Mouse (Mus musculus) frontal cortex, adult 2 months (tissue): ENCODE measurements at regions not wholly inside any gene's neighbourhood (a gene's known extent, or its start where the extent isn't known, plus 50 kb on each side); places are given as distances from the start of the nearest gene placed in this dataset.
"Not testable (repeated sequence)": the region's sequence is repeated elsewhere in the genome, so short reads cannot be mapped to it uniquely, and the experiment has no call there.

ENCODE experiments used
- DNase-seq, 2 experiments: peaks; one replicate each; pipeline ENCODE4 v3.0.0; 2022; ENCODE audit warnings: low spot score in 1 of 2; ENCODE audit errors: extremely low spot score in 1 of 2

DNA sequence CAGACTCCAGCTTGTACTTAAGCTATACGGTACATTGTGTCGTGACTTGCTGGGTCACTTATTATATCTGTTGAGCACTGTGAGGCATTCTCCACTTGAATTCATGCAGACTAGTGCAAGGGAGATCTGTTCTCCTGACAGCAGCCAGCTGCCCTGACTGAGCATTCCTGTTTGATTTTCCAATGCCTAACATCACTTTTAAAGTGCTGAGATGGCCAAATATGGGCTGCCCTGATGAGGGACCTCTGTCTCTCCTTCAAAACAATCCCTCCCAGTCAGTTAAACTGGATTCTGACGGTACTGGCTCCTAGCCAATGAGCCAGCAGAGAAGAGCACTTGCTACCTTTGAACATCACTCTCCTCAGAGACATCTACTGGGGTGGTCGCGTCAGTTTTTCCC lies 57.6 kb upstream of the Lekr1 start:
- DNase-seq = no peak

DNA sequence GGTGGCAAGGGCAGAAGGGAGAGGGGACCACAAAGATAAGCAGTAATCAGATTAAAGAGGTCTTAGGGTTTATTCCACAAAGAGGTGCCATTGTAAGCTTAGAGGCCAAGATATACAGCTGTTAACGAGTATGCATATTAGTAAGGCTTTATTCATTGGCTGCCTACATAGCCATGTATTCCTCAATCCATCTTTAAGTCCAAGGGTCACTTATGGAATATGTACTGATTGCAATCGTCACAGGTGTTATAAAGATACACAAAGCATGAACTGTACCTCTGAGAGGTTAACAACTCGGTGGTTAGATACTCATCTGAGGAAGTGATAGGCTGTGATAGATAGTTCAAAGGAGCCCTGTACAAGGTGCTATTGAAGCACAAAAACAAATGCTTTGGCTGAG lies 54.3 kb upstream of the Lekr1 start:
- DNase-seq = no peak

- DNase-seq = peak in 1 of 2 experiments; percentile 40
Measured at GRCm38 (mm10) chr3:65612387-65612786, 53.6 kb upstream of the Lekr1 start.

GRCm38 (mm10) chr3:65612968-65613367 lies 53.1 kb upstream of the Lekr1 start:
- no peak for DNase-seq

DNA sequence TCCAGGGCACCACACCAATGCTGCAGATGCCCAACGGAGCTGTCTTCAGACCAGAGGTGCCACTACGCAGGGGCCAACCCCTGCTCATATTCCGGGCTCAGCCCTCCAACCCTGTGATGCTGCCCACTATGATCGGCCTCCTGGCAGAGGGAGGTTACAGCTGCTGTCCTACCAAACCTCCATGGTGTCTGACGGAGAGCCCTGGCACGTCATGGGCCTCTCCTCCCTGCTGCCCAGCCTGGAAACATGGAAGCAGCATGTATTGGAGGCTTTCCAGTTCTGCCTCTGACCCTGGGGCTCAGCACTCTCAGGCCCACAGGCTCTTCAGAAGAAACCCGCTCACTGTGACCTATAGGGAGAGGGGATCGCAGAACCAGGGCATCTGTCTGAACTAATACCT lies 51.1 kb upstream of the Lekr1 start:
- not testable (repeated sequence) for DNase-seq
